Mouse (Mus musculus): Measurements from ENCODE around the gene Chmp2b. TPM values are rescaled to one million over a fixed set of nuclear protein-coding genes. Genes with fewer than 3 reads are reported as not detected.
A peak's percentile ranks its signal among the peaks of the same experiment; 100 is the strongest.

The Chmp2b gene
- 75.8 and 78.3 TPM in 2 replicates for polyA plus RNA-seq (2012; rRNA removed)

DNA sequence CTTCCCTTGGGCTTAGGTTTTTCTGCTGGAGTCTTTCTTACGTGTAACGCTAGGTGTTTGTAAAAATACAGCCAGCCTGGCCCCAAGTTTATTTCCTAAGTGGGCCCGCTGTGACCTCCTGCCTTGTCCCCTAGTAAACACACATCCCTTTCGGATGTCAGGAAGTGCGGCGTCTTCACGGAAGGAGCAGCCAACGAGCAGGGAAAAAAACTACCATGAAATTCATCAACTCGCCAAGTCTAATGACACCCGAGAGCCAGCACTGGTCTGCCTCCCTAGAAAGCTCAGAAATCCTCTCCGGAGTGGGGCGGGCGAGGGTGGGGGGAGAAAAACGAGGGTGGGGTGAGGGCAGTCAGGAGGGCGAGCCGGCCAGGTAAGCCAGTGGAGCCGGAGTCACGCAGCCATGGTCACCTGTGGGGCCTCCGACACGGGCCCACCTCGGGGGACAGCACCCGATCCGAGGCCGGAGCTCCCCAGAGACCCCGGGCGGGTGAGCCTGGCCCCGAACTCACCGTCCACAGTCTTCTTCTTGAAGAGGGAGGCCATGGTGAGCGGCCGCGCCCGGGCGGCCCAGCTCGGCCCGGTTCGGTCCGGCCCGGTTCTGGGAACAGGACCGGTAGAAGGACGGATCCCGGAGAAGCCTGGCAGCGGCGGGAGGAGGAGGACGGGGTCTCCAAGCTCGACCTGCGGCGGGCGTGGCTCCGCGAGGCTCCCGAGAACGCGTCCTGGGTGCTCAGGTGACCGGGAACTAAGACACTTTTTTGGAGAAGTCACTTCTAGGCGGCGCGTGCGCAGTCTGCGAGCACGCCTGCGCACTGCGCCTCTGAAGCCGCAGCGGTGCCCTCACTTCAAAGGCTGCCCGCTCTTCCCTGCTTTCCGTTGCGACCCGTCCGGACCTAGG, at the start of gene Chmp2b:
TSS of gene Chmp2b (minus strand) at position 764 of the 901 bp plus-strand sequence.
- DNase-seq (ENCODE audit: low spot score), result peak; percentile 73

DNA sequence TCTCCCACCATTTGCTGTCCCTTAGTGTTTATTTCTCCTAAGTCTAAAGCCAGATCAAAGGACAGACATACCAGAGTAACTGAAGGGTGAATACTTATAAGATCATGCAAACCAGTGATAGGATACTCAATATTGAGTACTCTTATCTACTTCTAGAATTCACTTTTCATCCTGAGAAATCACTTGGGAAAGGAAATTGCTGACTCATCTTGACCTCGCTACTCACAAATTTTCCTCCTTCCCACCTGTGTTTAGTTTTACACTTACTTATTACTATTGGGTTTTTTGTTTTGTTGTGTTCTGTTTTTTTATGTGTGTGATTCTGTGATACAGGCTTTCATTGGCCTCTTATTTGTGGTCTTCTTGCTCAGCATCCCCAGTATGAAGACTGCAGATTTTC, 49.2 kb upstream of the Chmp2b start:
- DNase-seq (ENCODE audit: low spot score), result no peak

DNA sequence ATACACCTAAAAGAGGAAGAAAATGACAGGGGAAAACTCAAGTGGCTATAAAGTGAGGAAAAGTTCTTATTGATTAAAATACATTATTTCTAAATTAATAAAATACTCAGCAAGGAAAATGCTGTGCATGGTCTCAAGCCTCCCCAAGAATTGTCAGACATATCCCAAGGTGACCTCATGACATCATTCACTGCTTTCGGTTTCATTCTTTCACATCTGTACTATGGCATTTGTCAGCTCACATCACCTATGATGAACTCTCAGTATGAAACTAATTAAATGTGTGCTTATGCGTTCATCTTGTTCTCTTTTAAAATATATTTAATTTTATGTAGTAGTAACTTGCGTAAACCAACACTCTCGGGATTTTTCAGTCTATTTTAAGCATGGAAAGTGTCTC, 38.3 kb upstream of the Chmp2b start:
- no peak for DNase-seq (ENCODE audit: low spot score)

GRCm38 (mm10) chr16:65586111-65586865, 23.8 kb upstream of the Chmp2b start:
- no peak for DNase-seq (ENCODE audit: low spot score)

GRCm38 (mm10) chr16:65585699-65586098, 23.2 kb upstream of the Chmp2b start:
- DNase-seq (ENCODE audit: low spot score), result no peak

- DNase-seq (ENCODE audit: low spot score), result no peak
Measured at GRCm38 (mm10) chr16:65577298-65578029, 14.9 kb upstream of the Chmp2b start.

DNA sequence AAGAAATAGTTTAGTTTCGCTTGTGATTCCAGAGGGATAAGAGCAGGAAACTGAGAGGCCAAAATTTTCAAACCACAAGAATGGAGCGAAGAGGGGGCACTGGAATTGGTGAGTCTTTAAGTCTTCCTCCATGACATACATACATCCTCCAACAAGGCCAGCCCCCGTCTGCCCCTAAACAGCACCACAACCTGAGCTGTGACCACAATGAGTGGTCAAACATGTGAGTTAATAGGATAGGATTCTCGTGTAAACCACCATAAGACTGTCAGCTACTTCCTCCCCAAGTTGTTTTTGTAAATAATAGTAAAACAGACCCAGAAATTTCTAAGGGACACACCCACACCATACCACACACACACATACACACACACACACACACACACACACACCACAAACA, 6.3 kb upstream of the Chmp2b start:
- DNase-seq (ENCODE audit: low spot score), result no peak

DNA sequence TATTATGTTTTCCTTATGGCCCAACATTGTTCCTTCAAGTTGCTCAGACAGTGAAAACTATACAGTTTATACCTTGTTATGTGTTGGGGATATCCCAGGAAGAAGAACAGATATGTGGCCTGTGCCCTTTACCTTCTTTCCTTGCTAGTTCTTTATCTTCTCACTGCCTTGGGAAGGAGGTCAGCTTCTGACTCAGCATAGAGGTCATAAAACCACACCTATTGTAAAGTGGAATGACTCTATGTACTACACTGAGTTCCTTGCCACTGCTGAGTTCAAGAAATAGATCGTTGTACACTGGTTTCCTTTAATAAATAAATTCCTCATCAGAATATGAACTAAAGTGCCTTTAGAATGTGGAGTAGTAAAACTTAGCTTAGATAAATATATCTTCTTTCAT, 2.4 kb upstream of the Chmp2b start:
- DNase-seq (ENCODE audit: low spot score), result no peak

- DNase-seq (ENCODE audit: low spot score), result no peak
Measured at GRCm38 (mm10) chr16:65564306-65564705, 1.8 kb upstream of the Chmp2b start.

DNA sequence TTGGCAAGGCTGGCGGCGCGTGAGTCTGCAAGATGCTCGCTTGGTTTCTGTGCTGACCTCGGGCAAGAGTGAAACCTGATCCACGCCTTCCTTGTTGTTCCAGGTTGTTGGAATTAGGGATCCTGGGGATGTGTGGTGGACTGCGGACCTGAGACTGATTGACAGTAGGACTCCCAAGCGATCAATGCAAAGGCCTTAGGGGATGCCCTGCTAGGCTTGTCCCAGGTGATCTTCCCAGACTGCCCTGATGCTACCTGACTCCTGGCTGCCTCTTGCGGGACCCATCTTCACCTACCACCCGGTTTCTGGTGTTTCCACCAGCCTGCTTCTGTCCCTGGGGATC, 309 bp upstream of the Chmp2b start:
- no peak for DNase-seq (ENCODE audit: low spot score)

- DNase-seq (ENCODE audit: low spot score), result no peak
Measured at GRCm38 (mm10) chr16:65560996-65561962, 1.2 kb downstream of the Chmp2b start.

DNA sequence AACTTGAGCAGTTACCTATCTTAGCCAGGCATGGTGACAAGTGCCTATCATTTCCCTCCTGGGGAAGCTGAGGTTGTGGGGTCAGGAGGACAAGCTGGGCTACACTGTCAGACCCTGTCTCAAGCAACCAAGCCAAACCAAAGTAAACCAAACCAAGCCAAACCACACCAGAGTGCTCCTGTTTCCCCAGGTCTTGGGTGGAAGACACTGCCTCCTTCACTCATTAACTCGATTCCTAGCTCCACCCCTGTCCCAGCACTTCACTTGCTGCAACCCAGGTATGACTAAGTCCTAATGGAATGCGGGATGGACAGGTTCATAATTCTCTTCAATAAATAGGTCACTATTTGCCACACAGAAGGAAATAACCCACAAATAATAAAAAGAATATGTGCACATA, 2.9 kb downstream of the Chmp2b start:
- DNase-seq (ENCODE audit: low spot score), result no peak

GRCm38 (mm10) chr16:65557369-65557768, 5.2 kb downstream of the Chmp2b start:
- DNase-seq (ENCODE audit: low spot score), result no peak

DNA sequence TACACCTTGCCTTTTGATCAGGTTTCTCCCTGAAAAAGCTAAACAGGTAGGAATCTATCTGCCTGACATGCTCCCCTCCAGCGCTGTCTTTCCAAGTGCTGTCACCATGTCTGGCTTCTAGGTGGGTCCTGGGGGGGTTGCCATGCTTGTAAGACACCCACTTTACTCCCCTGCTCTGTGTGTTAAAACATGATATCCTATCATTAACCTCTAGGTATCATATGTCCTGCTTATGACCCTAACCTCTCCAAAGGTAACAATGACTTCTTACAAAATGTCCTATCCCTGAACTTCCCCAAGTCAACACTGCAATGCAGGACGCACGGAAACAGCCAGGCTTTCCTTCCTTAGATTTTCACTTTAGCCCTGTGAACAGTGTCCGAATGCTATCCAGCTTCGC, 8.3 kb downstream of the Chmp2b start:
- DNase-seq (ENCODE audit: low spot score), result no peak

DNA sequence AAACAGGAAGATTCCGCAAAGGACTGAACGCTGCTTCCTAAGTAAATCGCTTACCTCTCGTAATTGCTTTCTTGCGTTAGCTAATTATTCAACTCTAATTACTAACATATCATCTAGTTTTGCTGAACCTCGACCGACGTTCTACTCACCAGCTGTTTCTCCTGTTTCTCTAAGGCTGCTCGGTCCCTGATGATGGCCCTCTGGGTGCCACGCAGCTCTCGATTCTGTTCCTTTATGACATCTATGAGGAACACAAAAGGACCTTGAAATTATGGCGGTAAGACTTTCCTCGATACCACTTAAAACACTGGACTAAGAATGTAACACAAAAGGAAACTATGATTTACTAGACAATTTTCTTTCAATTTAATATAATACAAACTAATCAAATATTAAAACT, 11.7 kb downstream of the Chmp2b start:
- no peak for DNase-seq (ENCODE audit: low spot score)

DNA sequence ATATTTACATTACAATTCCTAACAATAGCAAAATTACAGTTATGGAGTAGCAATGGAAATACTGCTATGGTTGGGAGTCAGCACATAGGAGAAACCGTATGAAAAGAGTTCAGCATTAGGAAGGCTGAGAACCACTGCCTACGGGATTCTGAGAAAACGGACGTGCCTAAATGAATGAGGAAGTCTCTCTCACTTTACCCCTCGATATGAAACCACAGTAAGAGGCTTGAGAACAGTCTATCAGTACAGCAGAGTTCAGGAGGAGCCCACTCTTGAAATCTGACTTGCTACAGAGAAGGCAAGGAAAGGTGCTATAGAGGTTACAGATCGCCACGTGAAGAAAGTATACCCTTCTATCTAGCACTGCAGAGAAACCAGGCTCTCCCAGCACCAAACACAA, 13.6 kb downstream of the Chmp2b start:
- DNase-seq (ENCODE audit: low spot score), result no peak

DNA sequence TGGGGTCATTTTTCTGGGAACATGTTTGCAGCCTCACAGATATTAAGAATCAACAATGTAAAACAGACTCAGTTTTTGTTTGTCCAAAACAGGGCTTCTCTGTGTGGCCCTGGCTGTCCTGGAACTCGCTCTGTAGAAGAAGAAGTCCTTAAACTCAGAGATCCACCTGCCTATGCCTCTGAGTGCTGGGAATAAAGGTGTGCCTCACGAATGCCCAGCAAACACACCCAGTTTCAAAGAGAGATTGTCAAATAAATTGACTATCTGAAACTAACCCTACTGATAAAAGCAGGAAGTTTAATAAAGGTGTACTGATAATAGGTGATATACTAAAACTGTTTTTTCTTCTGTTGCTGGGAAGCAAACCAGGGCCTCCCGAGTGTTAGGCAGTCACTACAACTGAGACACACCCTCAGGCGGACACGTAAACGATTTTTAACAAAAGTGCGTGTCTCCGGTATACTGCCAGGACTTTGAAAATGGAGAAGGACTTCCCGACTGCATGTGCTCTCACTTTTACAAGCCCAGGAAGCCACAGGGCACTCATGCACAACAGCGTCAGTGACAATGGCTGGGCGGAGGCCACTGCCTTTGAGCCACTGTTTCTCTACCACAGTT, 18.7 kb downstream of the Chmp2b start:
- DNase-seq (ENCODE audit: low spot score), result no peak

DNA sequence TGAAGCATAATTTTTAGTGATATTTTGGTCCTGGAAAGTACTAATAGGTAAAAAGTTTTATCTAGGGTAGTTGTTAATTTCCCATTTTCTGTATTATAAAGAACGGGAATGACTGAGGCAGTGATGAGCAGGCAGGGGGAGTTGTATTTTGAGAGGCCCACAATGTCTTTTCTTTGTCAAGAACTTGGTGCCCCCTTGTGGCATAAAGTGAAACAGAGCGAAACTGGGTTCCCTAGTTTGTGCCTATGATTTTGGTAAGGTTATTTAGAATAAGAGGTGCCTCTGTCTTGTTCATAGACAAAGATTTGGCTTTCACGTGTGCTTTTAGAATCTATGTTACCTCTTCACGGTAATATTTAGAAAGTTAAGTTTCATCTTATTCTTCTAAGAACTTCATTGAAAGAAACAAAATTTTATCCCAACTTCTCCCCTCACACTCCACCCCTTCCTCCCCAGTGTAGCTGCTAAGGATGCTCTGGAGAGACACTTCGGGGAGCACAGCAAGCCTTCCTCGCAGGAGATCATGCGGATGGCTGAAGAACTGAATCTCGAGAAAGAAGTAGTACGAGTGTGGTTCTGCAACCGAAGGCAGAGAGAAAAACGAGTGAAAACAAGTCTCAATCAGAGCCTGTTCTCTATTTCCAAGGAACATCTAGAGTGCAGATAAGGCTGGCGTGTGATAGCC, 29.1 kb downstream of the Chmp2b start:
- DNase-seq (ENCODE audit: low spot score), result no peak

DNA sequence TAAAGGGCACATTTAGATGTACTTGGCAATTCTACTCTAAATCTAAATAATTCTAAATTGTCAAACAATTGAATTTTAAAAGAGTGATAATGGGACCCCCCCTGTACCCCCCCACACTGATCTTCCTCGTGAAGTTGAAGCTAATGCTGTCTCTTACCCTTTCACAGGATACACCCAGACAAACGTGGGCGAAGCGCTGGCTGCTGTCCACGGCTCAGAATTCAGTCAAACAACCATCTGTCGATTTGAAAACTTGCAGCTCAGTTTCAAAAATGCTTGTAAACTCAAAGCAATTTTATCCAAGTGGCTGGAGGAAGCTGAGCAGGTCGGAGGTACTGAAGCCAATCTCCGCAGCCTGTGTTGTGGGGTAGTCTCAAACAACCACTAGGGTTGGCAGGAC, 30.9 kb downstream of the Chmp2b start:
- DNase-seq (ENCODE audit: low spot score), result no peak

GRCm38 (mm10) chr16:65529589-65529988, 32.9 kb downstream of the Chmp2b start:
- DNase-seq (ENCODE audit: low spot score), result no peak
